Mouse (Mus musculus): ENCODE measurements around the gene Tesk1.

GRCm38 (mm10) chr4:43395147-43395546 is 46.6 kb upstream of the Tesk1 start:
- TF ChIP-seq CTCF (IDR thresholded peaks at IDR 0.05; ENCODE audit: low read depth) (no peak), EP300 (IDR thresholded peaks at IDR 0.05; ENCODE audit: low read depth) (no peak)
